Mouse (Mus musculus): ENCODE data around the gene Dyrk1a. TPM values are rescaled to one million over a fixed set of nuclear protein-coding genes. Genes with fewer than 3 reads are reported as not detected.

Dyrk1a gene
- total and polyA plus RNA-seq, 3 experiments: 32.4 to 53.7 (median 40.4) TPM

DNA sequence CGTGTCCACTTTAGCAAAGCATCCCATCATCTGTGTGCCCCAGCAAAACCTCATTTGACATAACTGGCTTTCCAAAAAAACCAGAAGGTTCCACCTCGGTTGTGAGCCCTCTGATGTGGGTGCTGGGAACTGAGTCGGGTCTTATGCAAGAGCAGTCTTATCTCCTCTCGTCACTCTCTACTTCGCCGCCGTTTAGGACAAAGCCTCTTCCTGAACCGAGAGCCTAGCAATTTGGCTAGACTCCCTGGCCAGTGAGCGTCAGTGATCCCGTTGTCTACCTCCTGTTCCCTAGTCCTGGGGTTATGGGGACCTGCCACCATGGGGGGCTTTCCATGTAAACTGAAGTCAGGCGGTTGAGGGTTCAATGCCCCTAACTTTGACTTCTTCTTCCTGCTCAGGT, 147.2 kb downstream of the Dyrk1a start:
- dilution Hi-C loops (cut with MboI; ENCODE audit: extremely low pct_ligation_motif_present, extremely low pct_unique_long_range_greater_than_20kb, low sequenced_read_pairs) (no loop called here), in situ Hi-C loops (cut with MboI; ENCODE audit: low pct_ligation_motif_present, low pct_unique_long_range_greater_than_20kb, low sequenced_read_pairs) (no loop called here)
- no peak for DNase-seq (ENCODE audit: extremely low read depth)
- Histone ChIP-seq H3K36me3 (replicated peaks in 1 of 2; ENCODE audit: control insufficient read depth in 1 of 2, insufficient read depth in 1 of 2, low read length in 1 of 2) (no peaks in the 10 kb centered on the region), H3K4me2 (ENCODE audit: insufficient read depth, low read depth, poor library complexity, severe bottlenecking) (no peak overlapping the region), H3K9me3 (replicated peaks; ENCODE audit: low read length) (peaks cover 30% of the 10 kb centered on the region), H3K4me3 (replicated peaks in 1 of 3; ENCODE audit: low read depth in 2 of 3, low read length in 2 of 3, poor library complexity in 1 of 3) (no peak overlapping the region), H3K9ac (ENCODE audit: insufficient read depth, low read depth) (no peak overlapping the region), H3K27me3 (replicated peaks) (no peaks in the 10 kb centered on the region), H3K27ac (ENCODE audit: insufficient read depth, low read depth) (no peak overlapping the region), H3K79me2 (replicated peaks; ENCODE audit: control insufficient read depth, extremely low read depth, insufficient read depth, poor library complexity, severe bottlenecking) (no peaks in the 10 kb centered on the region), H3K4me1 (ENCODE audit: control insufficient read depth in 1 of 2, insufficient read depth in 2 of 2) (peaks cover 3 to 20% of the 10 kb centered on the region in 2 experiments)
- TF ChIP-seq POLR2A (IDR thresholded peaks at IDR 0.05; ENCODE audit: low read depth, low read length) (no peak), ELF1 (IDR thresholded peaks at IDR 0.05; ENCODE audit: low read depth, low read length) (no peak), ZNF384 (IDR thresholded peaks at IDR 0.05; ENCODE audit: low read depth, low read length) (no peak), TBP (conservative IDR thresholded peaks at IDR 0.05; ENCODE audit: low read depth, low read length) (no peak), CHD1 (IDR thresholded peaks at IDR 0.05; ENCODE audit: low read depth, low read length) (no peak), GABPA (IDR thresholded peaks at IDR 0.05; ENCODE audit: insufficient replicate concordance, low read depth, low read length) (no peak), USF1 (IDR thresholded peaks at IDR 0.05; ENCODE audit: low read depth, low read length) (no peak)

DNA sequence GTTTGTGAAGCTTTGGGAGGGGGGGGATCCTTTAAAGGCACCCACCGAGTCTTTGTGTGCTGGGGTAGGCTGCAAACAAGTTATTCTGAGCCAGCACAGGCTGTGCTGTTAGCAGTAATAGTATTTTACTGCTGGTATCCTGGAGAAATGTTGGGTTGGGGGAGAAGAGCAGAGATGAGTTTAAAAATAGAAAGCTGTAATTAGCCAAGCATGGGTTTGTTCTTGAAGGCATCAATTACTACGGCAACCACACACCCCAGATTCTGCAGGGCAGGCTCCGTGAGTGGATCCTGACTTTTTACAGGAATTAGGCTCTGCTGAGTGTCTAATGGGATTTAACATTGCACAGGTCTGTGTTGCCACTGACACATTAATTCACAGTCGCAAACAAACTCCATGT, 149.1 kb downstream of the Dyrk1a start:
- Histone ChIP-seq H3K9ac (ENCODE audit: insufficient read depth, low read depth) (no peak overlapping the region), H3K79me2 (replicated peaks; ENCODE audit: control insufficient read depth, extremely low read depth, insufficient read depth, poor library complexity, severe bottlenecking) (no peaks in the 10 kb centered on the region), H3K4me1 (ENCODE audit: control insufficient read depth in 1 of 2, insufficient read depth in 2 of 2) (peaks cover 3 to 20% of the 10 kb centered on the region in 2 experiments), H3K9me3 (replicated peaks; ENCODE audit: low read length) (peaks cover 30% of the 10 kb centered on the region), H3K36me3 (replicated peaks in 1 of 2; ENCODE audit: control insufficient read depth in 1 of 2, insufficient read depth in 1 of 2, low read length in 1 of 2) (no peaks in the 10 kb centered on the region), H3K4me2 (ENCODE audit: insufficient read depth, low read depth, poor library complexity, severe bottlenecking) (no peak overlapping the region), H3K27me3 (replicated peaks) (no peaks in the 10 kb centered on the region), H3K27ac (ENCODE audit: insufficient read depth, low read depth) (no peak overlapping the region), H3K4me3 (replicated peaks in 1 of 3; ENCODE audit: low read depth in 2 of 3, low read length in 2 of 3, poor library complexity in 1 of 3) (no peak overlapping the region)
- no peak for TF ChIP-seq ZKSCAN1 (IDR thresholded peaks at IDR 0.05; ENCODE audit: borderline replicate concordance, low read depth, low read length)
- TF ChIP-seq USF2 (conservative IDR thresholded peaks at IDR 0.05; ENCODE audit: low read depth, low read length): no peak
- TF ChIP-seq ELF1 (IDR thresholded peaks at IDR 0.05; ENCODE audit: low read depth, low read length): no peak
- no peak for TF ChIP-seq ETS1 (conservative IDR thresholded peaks at IDR 0.05; ENCODE audit: low read depth, low read length)
- no peak for TF ChIP-seq MXI1 (IDR thresholded peaks at IDR 0.05; ENCODE audit: low read depth, low read length)
- no peak for TF ChIP-seq MAFK (IDR thresholded peaks at IDR 0.05; ENCODE audit: insufficient replicate concordance, low read length)
- no peak for TF ChIP-seq CHD2 (IDR thresholded peaks at IDR 0.05; ENCODE audit: low read length)
- no peak for TF ChIP-seq SMC3 (IDR thresholded peaks at IDR 0.05; ENCODE audit: low read depth, low read length)
- in situ Hi-C loops (cut with MboI; ENCODE audit: low pct_ligation_motif_present, low pct_unique_long_range_greater_than_20kb, low sequenced_read_pairs) (no loop called here), dilution Hi-C loops (cut with MboI; ENCODE audit: extremely low pct_ligation_motif_present, extremely low pct_unique_long_range_greater_than_20kb, low sequenced_read_pairs) (no loop called here)
- DNase-seq (ENCODE audit: extremely low read depth): no peak

DNA sequence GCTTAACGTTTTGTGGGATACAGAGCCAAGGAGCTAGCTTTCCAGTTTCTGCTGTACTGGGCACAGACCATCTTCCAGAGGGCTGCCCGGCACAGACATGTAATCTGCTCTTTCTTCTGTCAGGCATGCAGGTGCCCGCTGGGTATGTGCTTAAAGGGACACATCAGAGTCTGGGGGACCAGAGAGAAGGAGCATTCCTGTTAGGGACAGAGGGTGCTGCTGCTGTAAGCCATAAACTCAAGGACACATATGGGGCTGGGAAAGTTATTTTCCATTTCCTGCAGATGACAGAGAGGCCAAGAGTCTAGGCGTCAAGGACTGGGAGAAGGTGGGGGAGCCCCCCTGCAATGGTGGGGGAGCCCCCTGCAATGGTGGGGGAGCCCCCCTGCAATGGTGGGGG, 149.7 kb downstream of the Dyrk1a start:
- Histone ChIP-seq H3K27me3 (replicated peaks) (no peaks in the 10 kb centered on the region), H3K4me3 (replicated peaks in 1 of 3; ENCODE audit: low read depth in 2 of 3, low read length in 2 of 3, poor library complexity in 1 of 3) (no peak overlapping the region), H3K9me3 (replicated peaks; ENCODE audit: low read length) (peaks cover 30% of the 10 kb centered on the region), H3K27ac (ENCODE audit: insufficient read depth, low read depth) (peak overlapping the region; percentile 20; the same call in 1 of the 2 replicates), H3K9ac (ENCODE audit: insufficient read depth, low read depth) (no peak overlapping the region), H3K79me2 (replicated peaks; ENCODE audit: control insufficient read depth, extremely low read depth, insufficient read depth, poor library complexity, severe bottlenecking) (no peaks in the 10 kb centered on the region), H3K4me1 (ENCODE audit: control insufficient read depth in 1 of 2, insufficient read depth in 2 of 2) (peaks cover 3 to 20% of the 10 kb centered on the region in 2 experiments), H3K4me2 (ENCODE audit: insufficient read depth, low read depth, poor library complexity, severe bottlenecking) (no peak overlapping the region), H3K36me3 (replicated peaks in 1 of 2; ENCODE audit: control insufficient read depth in 1 of 2, insufficient read depth in 1 of 2, low read length in 1 of 2) (no peaks in the 10 kb centered on the region)
- dilution Hi-C loops (cut with MboI; ENCODE audit: extremely low pct_ligation_motif_present, extremely low pct_unique_long_range_greater_than_20kb, low sequenced_read_pairs) (no loop called here), in situ Hi-C loops (cut with MboI; ENCODE audit: low pct_ligation_motif_present, low pct_unique_long_range_greater_than_20kb, low sequenced_read_pairs) (no loop called here)
- TF ChIP-seq USF1 (IDR thresholded peaks at IDR 0.05; ENCODE audit: low read depth, low read length): no peak
- 0 out of 2 replicates have a peak, but pooled peaks have one; percentile 52 for TF ChIP-seq MEF2A (IDR thresholded peaks at IDR 0.05; ENCODE audit: borderline replicate concordance, low read depth, low read length)
- TF ChIP-seq KAT2A (IDR thresholded peaks at IDR 0.05; ENCODE audit: insufficient replicate concordance, low read length): no peak
- TF ChIP-seq BHLHE40 (IDR thresholded peaks at IDR 0.05; ENCODE audit: low read depth, low read length): peak; percentile 34; the same call in 1 of the 2 replicates
- peak; percentile 60; the same call in 1 of the 2 replicates for TF ChIP-seq ETS1 (conservative IDR thresholded peaks at IDR 0.05; ENCODE audit: low read depth, low read length)
- TF ChIP-seq TBP (conservative IDR thresholded peaks at IDR 0.05; ENCODE audit: low read depth, low read length): no peak
- no peak for TF ChIP-seq CHD2 (IDR thresholded peaks at IDR 0.05; ENCODE audit: low read length)
- peak; percentile 55; the same call in 1 of the 2 replicates for TF ChIP-seq EP300 (IDR thresholded peaks at IDR 0.05; ENCODE audit: low read length)
- TF ChIP-seq CTCF (conservative IDR thresholded peaks at IDR 0.05 in 1 of 2, IDR thresholded peaks at IDR 0.05 in 1 of 2; ENCODE audit: low read depth in 2 of 2, low read length in 2 of 2): no peak
- no peak for TF ChIP-seq NRF1 (IDR thresholded peaks at IDR 0.05; ENCODE audit: low read depth, low read length)
- no peak for TF ChIP-seq MYC (IDR thresholded peaks at IDR 0.05; ENCODE audit: low read depth, low read length)
- TF ChIP-seq PAX5 (IDR thresholded peaks at IDR 0.05; ENCODE audit: low read length): no peak
- peak; percentile 60 for TF ChIP-seq TCF12 (IDR thresholded peaks at IDR 0.05; ENCODE audit: low read depth, low read length)
- TF ChIP-seq HCFC1 (IDR thresholded peaks at IDR 0.05; ENCODE audit: low read depth, low read length): no peak
- no peak for TF ChIP-seq E2F4 (IDR thresholded peaks at IDR 0.05; ENCODE audit: insufficient replicate concordance, low read depth, low read length)
- peak; percentile 52 for DNase-seq (ENCODE audit: extremely low read depth)
